Mouse (Mus musculus) hindbrain, embryonic 11.5 days (tissue): ENCODE results near the gene Fes. TPM values are rescaled to one million over a fixed set of nuclear protein-coding genes. Genes with fewer than 3 reads are reported as not detected.

Experiments used
- ATAC-seq: fragments of 200-750 bp; cut with Nextera tagmentation; 2 replicates; pipeline ENCODE4 v1.8.0; 2017; ENCODE audit warnings: mild to moderate bottlenecking, moderate TSS enrichment, moderate library complexity; ENCODE audit not compliant: low FRiP score
- DNase-seq: peaks from one replicate; pipeline ENCODE4 v3.0.0-alpha.2; 2015; ENCODE audit warnings: low spot score
- H3K27ac ChIP-seq: fragments of 300-500 bp; sonication (generic); 2 replicates; pipeline ENCODE4 v1.5.1; 2014; ENCODE audit warnings: mild to moderate bottlenecking, low read depth, low read length
- H3K27me3 ChIP-seq: fragments of 300-500 bp; sonication (generic); 2 replicates; pipeline ENCODE4 v1.6.1; 2014; ENCODE audit warnings: mild to moderate bottlenecking, low read length, moderate library complexity, mixed read lengths; ENCODE audit not compliant: control insufficient read depth, insufficient read depth
- H3K36me3 ChIP-seq: fragments of 300-500 bp; sonication (generic); 2 replicates; pipeline ENCODE4 v1.6.1; 2014; ENCODE audit warnings: mild to moderate bottlenecking, low read length, moderate library complexity, mixed read lengths; ENCODE audit not compliant: control insufficient read depth, insufficient read depth
- H3K4me1 ChIP-seq: fragments of 300-500 bp; sonication (generic); replicated peaks from 2 replicates; pipeline ENCODE4 v1.6.1; 2014; ENCODE audit warnings: low read length, mixed read lengths; ENCODE audit not compliant: control insufficient read depth, insufficient read depth
- H3K4me2 ChIP-seq: fragments of 300-500 bp; sonication (generic); replicated peaks from 2 replicates; pipeline ENCODE4 v1.6.1; 2014; ENCODE audit warnings: mild to moderate bottlenecking, low read depth, low read length
- H3K4me3 ChIP-seq: fragments of 300-500 bp; sonication (generic); 2 replicates; pipeline ENCODE4 v1.5.1; 2014; ENCODE audit warnings: low read depth, low read length
- H3K9ac ChIP-seq: fragments of 300-500 bp; sonication (generic); 2 replicates; pipeline ENCODE4 v1.6.1; 2014; ENCODE audit warnings: low read depth, low read length
- H3K9me3 ChIP-seq: fragments of 300-500 bp; sonication (generic); 2 replicates; pipeline ENCODE4 v1.6.1; 2016; ENCODE audit warnings: low read length; ENCODE audit not compliant: control insufficient read depth
- WGBS: fragments of 180-500 bp; shearing (Covaris S2); extraction: QIAGEN DNeasy Blood & Tissue Kit; methylation state at CpG from one replicate; pipeline ENCODE4 v1.1.7; 2014; 5-methylcytosine and 5-hydroxymethylcytosine counted together
- polyA plus RNA-seq: library from polyadenylated mRNA; unstranded; fragments of >200 nt; fragmentation: Nextera tagmentation; extraction: Ambion mirVana; gene quantifications from 2 replicates; pipeline ENCODE4 v1.2.1, GENCODE M21; 2014

Gene Fes
- polyA plus RNA-seq, 1 experiment from 2014 or later = 9.5 TPM

GRCm38 (mm10) chr7:80352920-80353319 is 34.8 kb downstream of the Fes start:
- Histone ChIP-seq H3K4me3 (no peak overlapping the region), H3K4me1 (no peaks in the 10 kb centered on the region; the same call in none of the 2 replicates), H3K36me3 (peaks cover 7% of the 10 kb centered on the region; the same call in 1 of the 2 replicates), H3K4me2 (no peak overlapping the region), H3K27me3 (no peaks in the 10 kb centered on the region), H3K27ac (no peak overlapping the region), H3K9me3 (no peaks in the 10 kb centered on the region), H3K9ac (no peak overlapping the region)
- WGBS = 92% methylated on average over 8 of the region's 8 CpGs
- no peak for ATAC-seq
- no peak for DNase-seq

- no peak overlapping the region for H3K9ac ChIP-seq
- 80% methylated on average over 2 of the region's 2 CpGs for WGBS
- no peak overlapping the region for H3K27ac ChIP-seq
- H3K27me3 ChIP-seq = no peaks in the 10 kb centered on the region
- H3K4me3 ChIP-seq = no peak overlapping the region
- no peak overlapping the region for H3K4me2 ChIP-seq
- no peaks in the 10 kb centered on the region for H3K4me1 ChIP-seq
- ATAC-seq (no peak), DNase-seq (no peak)
- peaks cover 6% of the 10 kb centered on the region; the same call in 1 of the 2 replicates for H3K36me3 ChIP-seq
- H3K9me3 ChIP-seq = no peaks in the 10 kb centered on the region
Observed at GRCm38 (mm10) chr7:80350808-80351207, 36.9 kb downstream of the Fes start.

- 71% methylated on average over 13 of the region's 13 CpGs for WGBS
- ATAC-seq (no peak), DNase-seq (no peak)
- no peak overlapping the region for H3K4me3 ChIP-seq
- no peak overlapping the region for H3K4me2 ChIP-seq
- H3K9me3 ChIP-seq = no peaks in the 10 kb centered on the region
- H3K4me1 ChIP-seq = 0 out of 2 replicates have a peak, but pooled peaks cover 2% of the 10 kb centered on the region
- peaks cover 4% of the 10 kb centered on the region; the same call in 1 of the 2 replicates for H3K36me3 ChIP-seq
- H3K9ac ChIP-seq = no peak overlapping the region
- H3K27me3 ChIP-seq = no peaks in the 10 kb centered on the region
- H3K27ac ChIP-seq = no peak overlapping the region
Observed at GRCm38 (mm10) chr7:80347670-80348586, 39.8 kb downstream of the Fes start.

- Histone ChIP-seq H3K27ac (no peak overlapping the region), H3K4me3 (no peak overlapping the region), H3K4me2 (no peak overlapping the region), H3K9me3 (no peaks in the 10 kb centered on the region), H3K27me3 (no peaks in the 10 kb centered on the region), H3K4me1 (0 out of 2 replicates have a peak, but pooled peaks cover 2% of the 10 kb centered on the region), H3K36me3 (peaks cover 4% of the 10 kb centered on the region; the same call in 1 of the 2 replicates), H3K9ac (no peak overlapping the region)
- ATAC-seq = no peak
- WGBS = 86% methylated on average over 5 of the region's 5 CpGs
- no peak for DNase-seq
Observed at GRCm38 (mm10) chr7:80346830-80347229, 40.9 kb downstream of the Fes start.

GRCm38 (mm10) chr7:80346173-80346572 is 41.6 kb downstream of the Fes start:
- 95% methylated on average over 9 of the region's 9 CpGs for WGBS
- ATAC-seq = no peak

GRCm38 (mm10) chr7:80343270-80344018 is 44.3 kb downstream of the Fes start:
- no peaks in the 10 kb centered on the region for H3K9me3 ChIP-seq
- H3K4me2 ChIP-seq = peak overlapping the region; percentile 63
- peaks cover 10% of the 10 kb centered on the region; the same call in 1 of the 2 replicates for H3K4me1 ChIP-seq
- H3K4me3 ChIP-seq = peak overlapping the region; percentile 45
- WGBS = 26% methylated on average over 19 of the region's 19 CpGs
- peak; percentile 14; the same call in 1 of the 2 replicates for ATAC-seq
- no peaks in the 10 kb centered on the region for H3K36me3 ChIP-seq
- peak overlapping the region; percentile 77 for H3K9ac ChIP-seq
- H3K27me3 ChIP-seq = no peaks in the 10 kb centered on the region
- H3K27ac ChIP-seq = peak overlapping the region; percentile 36; the same call in 1 of the 2 replicates
- no peak for DNase-seq

More at GRCm38 (mm10) chr7:80346173-80346572, 41.6 kb downstream of the Fes start:
- no peak for DNase-seq
- H3K9ac ChIP-seq = no peak overlapping the region
- no peaks in the 10 kb centered on the region for H3K27me3 ChIP-seq
- H3K4me1 ChIP-seq = 0 out of 2 replicates have a peak, but pooled peaks cover 6% of the 10 kb centered on the region
- H3K9me3 ChIP-seq = no peaks in the 10 kb centered on the region
- no peak overlapping the region for H3K4me3 ChIP-seq
- no peaks in the 10 kb centered on the region for H3K36me3 ChIP-seq
- H3K4me2 ChIP-seq = no peak overlapping the region
- no peak overlapping the region for H3K27ac ChIP-seq

- H3K27ac ChIP-seq = peak within 1 kb of the TSS; percentile 36; the same call in 1 of the 2 replicates
- H3K9ac ChIP-seq = peak within 1 kb of the TSS; percentile 77
- H3K9me3 ChIP-seq = no peaks in the 10 kb centered on the region
- WGBS = 2% methylated on average over 25 of the region's 25 CpGs
- H3K4me1 ChIP-seq = peaks cover 10% of the 10 kb centered on the region; the same call in 1 of the 2 replicates
- H3K4me3 ChIP-seq = peak within 1 kb of the TSS; percentile 45
- no peaks in the 10 kb centered on the region for H3K36me3 ChIP-seq
- ATAC-seq (peak; percentile 36; the same call in 1 of the 2 replicates), DNase-seq (peak; percentile 99)
- H3K27me3 ChIP-seq = no peaks in the 10 kb centered on the region
- peak within 1 kb of the TSS; percentile 63 for H3K4me2 ChIP-seq
Observed at GRCm38 (mm10) chr7:80342858-80343257, 44.9 kb downstream of the Fes start, which contains the start of gene Hddc3. Hddc3 (plus strand) TSS chr7:80343104.

GRCm38 (mm10) chr7:80341793-80342192 is 46.0 kb downstream of the Fes start:
- no peak overlapping the region for H3K27ac ChIP-seq
- no peaks in the 10 kb centered on the region for H3K36me3 ChIP-seq
- no peak overlapping the region for H3K4me3 ChIP-seq
- no peak for DNase-seq
- H3K9ac ChIP-seq = no peak overlapping the region
- no peak for ATAC-seq
- no peaks in the 10 kb centered on the region for H3K9me3 ChIP-seq
- peaks cover 10% of the 10 kb centered on the region; the same call in 1 of the 2 replicates for H3K4me1 ChIP-seq
- no peak overlapping the region for H3K4me2 ChIP-seq
- WGBS = 80% methylated on average over 7 of the region's 7 CpGs
- H3K27me3 ChIP-seq = no peaks in the 10 kb centered on the region
